Mouse (Mus musculus) testis, adult 2 months (tissue): ENCODE measurements around the gene Srl.

Source experiments
- CTCF ChIP-seq: fragments of 200-500 bp; IDR thresholded peaks from 2 replicates; pipeline ENCODE4 v1.5.1; 2012; ENCODE audit warnings: low read depth, mild to moderate bottlenecking, inconsistent platforms, low read length, moderate library complexity; ENCODE audit not compliant: control insufficient read depth, insufficient read depth, insufficient replicate concordance
- POLR2A ChIP-seq: fragments of 200-500 bp; IDR thresholded peaks from 2 replicates; pipeline ENCODE4 v1.6.1; 2012; ENCODE audit warnings: low read depth, mild to moderate bottlenecking, inconsistent platforms, low read length, moderate library complexity; ENCODE audit not compliant: control insufficient read depth

GRCm38 (mm10) chr16:4464529-4465089, 77.0 kb downstream of the Srl start:
- TF ChIP-seq CTCF (no peak), POLR2A (no peak)
